Mouse (Mus musculus) heart, embryonic 16.5 days (tissue): ENCODE results near the gene Gnb2. TPM values are rescaled to one million over a fixed set of nuclear protein-coding genes. Genes with fewer than 3 reads are reported as not detected.

ENCODE experiments used
- ATAC-seq: fragments of 200-750 bp; cut with Nextera tagmentation; replicated peaks from 2 replicates; pipeline ENCODE4 v1.8.0; 2017; ENCODE audit warnings: moderate number of reproducible peaks; ENCODE audit not compliant: insufficient read depth, low FRiP score; ENCODE audit errors: extremely low read depth
- H3K27ac ChIP-seq: fragments of 300-500 bp; sonication (generic); 2 replicates; pipeline ENCODE4 v1.5.1; 2014; ENCODE audit warnings: mild to moderate bottlenecking, low read length, control low read depth, moderate library complexity
- H3K27me3 ChIP-seq: fragments of 300-500 bp; sonication (generic); 2 replicates; pipeline ENCODE4 v1.6.1; 2014; ENCODE audit warnings: low read length, mixed read lengths; ENCODE audit not compliant: control insufficient read depth, insufficient read depth
- H3K36me3 ChIP-seq: fragments of 300-500 bp; sonication (generic); 2 replicates; pipeline ENCODE4 v1.6.1; 2014; ENCODE audit not compliant: control insufficient read depth, insufficient read depth
- H3K4me1 ChIP-seq: fragments of 300-500 bp; sonication (generic); 2 replicates; pipeline ENCODE4 v1.6.1; 2014; ENCODE audit warnings: low read length, mixed read lengths; ENCODE audit not compliant: control insufficient read depth, insufficient read depth
- H3K4me2 ChIP-seq: fragments of 300-500 bp; sonication (generic); 2 replicates; pipeline ENCODE4 v1.6.1; 2014; ENCODE audit warnings: low read depth, mild to moderate bottlenecking, control low read depth, low read length
- H3K4me3 ChIP-seq: fragments of 300-500 bp; sonication (generic); 2 replicates; pipeline ENCODE4 v1.5.1; 2014; ENCODE audit warnings: mild to moderate bottlenecking, control low read depth, low read length
- H3K9ac ChIP-seq: fragments of 300-500 bp; sonication (generic); 2 replicates; pipeline ENCODE4 v1.6.1; 2014; ENCODE audit warnings: low read length, control low read depth
- H3K9me3 ChIP-seq: fragments of 300-500 bp; sonication (generic); replicated peaks from 2 replicates; pipeline ENCODE4 v1.6.1; 2016; ENCODE audit warnings: low read length; ENCODE audit not compliant: control insufficient read depth
- WGBS: fragments of 180-500 bp; shearing (Covaris S2); extraction: QIAGEN DNeasy Blood & Tissue Kit; methylation state at CpG from one replicate; pipeline ENCODE4 v1.1.7; 2014; 5-methylcytosine and 5-hydroxymethylcytosine counted together
- microRNA-seq: library from miRNA; unstranded; fragments of <30 nt; microRNA quantifications from one replicate; pipeline ENCODE4, GENCODE M21; 2017
- polyA plus RNA-seq: library from polyadenylated mRNA; unstranded; fragments of >200 nt; fragmentation: Nextera tagmentation; extraction: Ambion mirVana; gene quantifications from 2 replicates; pipeline ENCODE4 v1.2.1, GENCODE M21; 2015

The Gnb2 gene
- polyA plus RNA-seq, 1 experiment from 2014 or later = 276 TPM

- ATAC-seq = no peak
- WGBS = 45% methylated on average over 8 of the region's 8 CpGs
Measured at GRCm38 (mm10) chr5:137481897-137482296, 51.4 kb downstream of the Gnb2 start.

GRCm38 (mm10) chr5:137481138-137481537 is 52.2 kb downstream of the Gnb2 start:
- Histone ChIP-seq H3K27me3 (peaks cover 22% of the 10 kb centered on the region), H3K9me3 (no peaks in the 10 kb centered on the region), H3K9ac (no peak overlapping the region), H3K4me3 (no peak overlapping the region), H3K4me2 (no peak overlapping the region), H3K36me3 (no peaks in the 10 kb centered on the region), H3K4me1 (peaks cover 6% of the 10 kb centered on the region), H3K27ac (no peak overlapping the region)
- ATAC-seq = no peak

More at GRCm38 (mm10) chr5:137481897-137482296, 51.4 kb downstream of the Gnb2 start:
- Histone ChIP-seq H3K36me3 (no peaks in the 10 kb centered on the region), H3K4me2 (no peak overlapping the region), H3K4me3 (no peak overlapping the region), H3K27ac (no peak overlapping the region), H3K9me3 (no peaks in the 10 kb centered on the region), H3K9ac (no peak overlapping the region), H3K27me3 (peaks cover 30% of the 10 kb centered on the region), H3K4me1 (peaks cover 6% of the 10 kb centered on the region)

Small RNA genes within 50 kb of the gene (microRNA-seq; reads per million reads assigned to microRNA genes)
- gene Mir6418 = not detected

Other genes starting within 250 kb of the Gnb2 start
- gene Ache, start 246.0 kb downstream of the Gnb2 start, polyA plus RNA-seq = 10.6 and 16.7 TPM in 2 replicates
- gene Ufsp1, start 238.9 kb downstream of the Gnb2 start, polyA plus RNA-seq = 8.5 TPM in 2 replicates
- 94.5 and 97.0 TPM in 2 replicates for gene Srrt, start 225.8 kb downstream of the Gnb2 start, polyA plus RNA-seq
- 43.1 and 49.7 TPM in 2 replicates for gene Trip6, start 219.1 kb downstream of the Gnb2 start, polyA plus RNA-seq
- gene Slc12a9, start 199.9 kb downstream of the Gnb2 start, polyA plus RNA-seq = 7.7 and 8.5 TPM in 2 replicates
- gene Ephb4, start 183.4 kb downstream of the Gnb2 start, polyA plus RNA-seq = 32.1 and 36.4 TPM in 2 replicates
- 0.02 and 0.09 TPM in 2 replicates for gene Zan, start 56.4 kb downstream of the Gnb2 start, polyA plus RNA-seq
- 43.3 and 45.5 TPM in 2 replicates for gene Pop7, start 31.0 kb downstream of the Gnb2 start, polyA plus RNA-seq
- gene Gigyf1, start 15.0 kb downstream of the Gnb2 start, polyA plus RNA-seq = 8.9 and 9.7 TPM in 2 replicates
- not detected in 2 replicates for gene Epo, start 268 bp downstream of the Gnb2 start, polyA plus RNA-seq
- 0.33 and 0.36 TPM in 2 replicates for gene Actl6b, start 20.0 kb upstream of the Gnb2 start, polyA plus RNA-seq
- 0.26 and 0.54 TPM in 2 replicates for gene Tfr2, start 36.3 kb upstream of the Gnb2 start, polyA plus RNA-seq
- 21.8 and 25.0 TPM in 2 replicates for gene Mospd3, start 67.5 kb upstream of the Gnb2 start, polyA plus RNA-seq
- gene Pcolce, start 80.3 kb upstream of the Gnb2 start, polyA plus RNA-seq = 121 and 129 TPM in 2 replicates
- 0.12 and 0.39 TPM in 2 replicates for gene Fbxo24, start 95.5 kb upstream of the Gnb2 start, polyA plus RNA-seq
- gene Lrch4, start 95.6 kb upstream of the Gnb2 start, polyA plus RNA-seq = 24.8 and 31.1 TPM in 2 replicates
- 9.1 and 12.5 TPM in 2 replicates for gene Gm20605, start 95.7 kb upstream of the Gnb2 start, polyA plus RNA-seq
- 6.2 and 6.3 TPM in 2 replicates for gene Sap25, start 107.8 kb upstream of the Gnb2 start, polyA plus RNA-seq
- 0.20 and 0.21 TPM in 2 replicates for gene Irs3, start 112.2 kb upstream of the Gnb2 start, polyA plus RNA-seq
- gene Agfg2, start 151.2 kb upstream of the Gnb2 start, polyA plus RNA-seq = 19.4 and 21.0 TPM in 2 replicates
- 1.6 and 1.9 TPM in 2 replicates for gene Nyap1, start 208.1 kb upstream of the Gnb2 start, polyA plus RNA-seq
- gene Tsc22d4, start 212.2 kb upstream of the Gnb2 start, polyA plus RNA-seq = 164 and 189 TPM in 2 replicates
- 20.5 and 22.6 TPM in 2 replicates for gene Ppp1r35, start 245.3 kb upstream of the Gnb2 start, polyA plus RNA-seq